Mouse (Mus musculus) cerebellum, adult 2 months (tissue): Measurements from ENCODE around the gene Zfp451.

Experiments used
- CTCF ChIP-seq: fragments of 200-500 bp; IDR thresholded peaks from 2 replicates; pipeline ENCODE4 v1.5.1; 2011; ENCODE audit warnings: low read depth, mild to moderate bottlenecking, control low read depth, low read length, moderate library complexity, borderline replicate concordance; ENCODE audit not compliant: insufficient read depth
- POLR2A ChIP-seq: fragments of 200-500 bp; IDR thresholded peaks from 2 replicates; pipeline ENCODE4 v1.6.1; 2011; ENCODE audit warnings: low read length, control low read depth, borderline replicate concordance; ENCODE audit not compliant: insufficient read depth

- no peak for TF ChIP-seq POLR2A
- TF ChIP-seq CTCF = no peak
These were observed 26.3 kb downstream of the Zfp451 start for GRCm38 (mm10) chr1:33788072-33788471.
